Mouse (Mus musculus): ENCODE measurements at regions not wholly inside any gene's neighbourhood (a gene's known extent, or its start where the extent isn't known, plus 50 kb on each side); places are given as distances from the start of the nearest gene placed in this dataset.

DNA sequence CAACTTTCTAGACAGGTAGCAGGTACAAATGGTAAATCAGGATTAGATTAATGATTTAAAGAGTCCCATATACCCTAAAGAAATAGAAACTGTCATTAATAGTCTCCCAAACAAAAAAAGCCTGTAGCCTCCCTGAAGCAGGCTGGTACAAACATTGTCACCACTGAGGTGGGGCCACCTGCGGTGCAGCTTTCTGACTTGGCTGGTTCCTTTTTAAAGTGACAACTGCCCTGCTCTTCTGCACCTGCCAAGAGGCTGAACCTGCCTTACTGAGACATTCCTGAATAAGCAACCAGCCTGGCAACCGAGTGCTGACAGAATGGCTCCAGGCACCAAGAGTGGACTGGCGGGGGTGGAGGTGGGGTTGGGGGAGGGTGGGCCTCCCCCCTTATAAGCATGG, 687.0 kb upstream of the Vrk2 start:
- no peak for DNase-seq (ENCODE audit: low spot score)

DNA sequence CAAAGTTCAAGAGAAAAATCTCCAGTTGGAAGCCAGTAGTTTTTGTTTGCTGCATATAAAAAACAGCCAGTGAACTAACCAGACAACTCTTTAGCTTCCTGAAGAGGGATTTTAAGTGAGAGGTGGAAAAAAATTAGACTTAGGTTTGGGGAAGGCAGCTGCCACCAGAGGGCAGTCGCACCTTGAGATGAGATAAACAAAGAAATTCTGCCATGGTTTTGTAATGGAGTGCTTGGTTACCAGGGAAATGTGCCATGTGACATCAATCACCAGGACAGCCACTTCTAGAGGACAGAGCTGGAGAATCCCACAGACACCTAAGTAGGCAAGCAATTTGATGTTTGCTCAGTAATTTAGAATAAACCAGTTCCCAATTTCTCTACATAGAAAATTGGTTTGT, 670.5 kb upstream of the Vrk2 start:
- DNase-seq (ENCODE audit: low spot score) = peak; percentile 21

DNA sequence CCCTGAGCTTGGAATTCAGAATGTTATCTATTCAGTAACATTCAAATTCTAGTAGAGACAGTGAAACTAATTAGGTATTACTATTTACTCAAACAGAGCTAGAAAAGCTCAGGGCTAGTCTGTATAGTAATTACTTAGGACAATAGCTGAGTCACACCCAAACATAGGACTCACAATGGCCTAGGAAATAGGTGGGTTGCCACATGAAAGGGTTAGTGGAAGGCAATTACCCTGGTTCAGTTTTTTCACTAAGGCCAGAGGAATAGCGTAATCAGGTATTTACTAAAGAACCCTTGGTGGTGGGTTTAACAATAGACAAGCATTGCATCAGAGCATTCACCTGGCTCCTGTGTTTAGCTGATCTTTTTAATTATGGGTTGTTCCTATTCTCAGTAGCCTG, 664.7 kb upstream of the Vrk2 start:
- no peak for DNase-seq (ENCODE audit: low spot score)

DNA sequence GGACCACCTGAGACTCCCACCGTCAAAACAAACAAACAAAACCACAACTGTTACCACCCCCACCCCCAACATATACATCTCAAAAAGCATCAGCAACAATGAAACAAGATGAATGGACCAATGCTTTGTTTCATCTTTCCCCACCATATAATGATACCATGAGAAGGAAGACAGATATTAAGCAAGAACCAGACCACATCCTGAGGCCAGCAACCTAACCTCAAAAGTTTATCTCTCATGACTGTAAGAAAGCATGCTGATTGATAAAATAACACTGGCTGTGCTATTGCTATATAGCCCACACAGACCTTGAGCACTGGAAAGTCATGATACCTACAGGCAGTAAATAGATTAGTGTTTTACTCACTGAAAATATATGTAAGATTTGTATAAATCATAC, 642.1 kb upstream of the Vrk2 start:
- no peak for DNase-seq (ENCODE audit: low spot score)

DNA sequence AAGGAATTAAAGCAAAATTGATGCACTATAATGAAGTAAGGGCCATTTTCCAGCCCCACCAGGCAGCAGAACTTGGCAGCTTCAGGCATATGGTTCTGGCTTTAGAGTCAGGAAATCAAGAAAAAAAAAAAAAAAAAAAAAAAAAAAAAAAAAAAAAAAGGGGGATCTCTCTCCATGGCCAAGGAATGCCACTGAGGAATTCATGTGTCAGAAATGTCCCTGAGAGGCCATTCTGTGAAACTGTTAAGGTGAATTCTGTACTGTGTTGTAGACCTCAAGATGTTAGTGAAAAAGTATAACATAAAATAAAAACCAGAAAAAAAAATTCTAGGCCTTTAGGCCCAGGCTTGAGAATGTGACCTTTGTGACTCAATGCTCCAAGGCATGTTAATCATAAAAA, 632.7 kb upstream of the Vrk2 start:
- DNase-seq (ENCODE audit: low spot score) = no peak

DNA sequence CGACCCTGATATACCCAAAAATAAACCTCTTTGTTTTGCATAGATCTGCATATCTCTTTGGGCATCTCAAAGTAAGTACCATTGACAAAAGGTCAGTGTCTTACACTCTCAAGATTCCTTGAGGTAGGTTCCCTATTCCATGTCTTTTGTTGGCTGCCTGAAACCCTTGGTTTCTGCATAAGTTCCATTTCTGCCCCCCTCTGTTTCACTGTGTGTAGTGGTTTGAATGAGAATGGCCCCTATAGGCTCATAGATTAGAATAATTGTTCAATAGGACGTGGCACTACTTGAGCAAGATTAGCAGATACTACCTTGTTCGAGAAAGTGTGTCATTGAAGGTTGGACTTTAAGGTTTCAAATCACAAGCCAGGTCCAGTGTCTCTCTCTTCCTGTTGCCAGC, 628.6 kb upstream of the Vrk2 start:
- DNase-seq (ENCODE audit: low spot score) = no peak

DNA sequence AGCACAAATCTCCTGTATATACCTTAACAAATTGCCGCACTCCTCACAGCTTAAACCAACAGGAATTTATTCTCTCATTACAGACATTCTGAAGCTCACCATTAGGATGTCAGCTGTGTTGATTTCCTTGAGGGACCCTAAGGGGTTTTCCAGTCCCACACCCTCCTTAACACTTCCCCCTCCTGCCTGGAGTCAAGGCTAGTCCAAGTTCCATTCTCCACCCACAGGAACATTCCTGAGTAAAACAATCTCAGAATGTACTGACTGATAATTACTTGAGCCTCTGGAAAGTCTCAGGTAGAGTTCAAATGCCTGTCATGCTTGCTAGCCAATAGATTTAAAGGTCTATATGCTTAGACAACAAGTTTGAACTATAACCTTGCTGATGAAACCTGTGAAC, 628.2 kb upstream of the Vrk2 start:
- DNase-seq (ENCODE audit: low spot score) = no peak

DNA sequence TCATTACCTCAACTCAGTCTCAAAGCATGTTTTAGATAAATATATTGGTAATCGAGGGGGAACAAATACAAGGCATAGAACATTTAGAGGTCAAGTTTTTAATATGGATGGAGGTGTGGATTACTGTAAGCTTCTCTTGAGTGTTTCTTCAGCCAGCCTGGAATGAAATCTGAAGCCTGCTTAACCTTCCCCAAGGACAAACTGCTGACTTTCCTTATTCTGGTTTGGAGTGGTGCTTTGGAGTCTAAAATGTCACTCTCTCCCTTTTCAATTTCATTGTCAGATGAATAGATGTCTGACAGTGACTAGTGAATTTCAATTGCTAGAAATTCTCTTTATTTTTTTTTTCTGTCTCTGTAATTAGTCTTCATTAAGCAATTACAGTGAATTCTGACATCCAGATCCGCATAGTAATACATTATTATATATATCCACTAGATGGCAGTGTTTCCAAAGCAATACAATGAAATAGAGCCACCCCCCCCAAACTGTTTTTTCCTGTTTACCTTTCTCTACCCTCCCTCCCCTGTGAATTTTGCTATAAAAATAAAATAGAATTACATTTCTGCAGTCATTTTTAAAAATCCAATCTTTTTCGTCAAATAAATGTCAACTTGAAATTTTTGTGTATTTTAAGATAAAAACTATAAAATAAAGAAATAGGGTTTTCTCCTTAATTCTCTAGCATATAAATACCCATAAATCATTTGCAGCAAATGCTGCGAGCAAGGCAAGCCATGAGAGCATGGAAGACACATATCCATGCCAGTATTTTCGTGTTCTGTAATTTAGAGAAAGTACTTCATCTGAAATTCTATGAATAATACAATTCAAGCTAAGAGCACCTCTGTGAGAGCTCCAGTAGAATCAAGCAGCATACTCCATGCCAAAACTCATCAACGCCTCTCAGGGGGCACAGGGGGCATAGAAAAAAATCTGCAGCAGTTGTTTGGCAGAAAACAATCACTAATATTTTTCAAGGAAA, 626.2 kb upstream of the Vrk2 start:
- peak; percentile 12 for DNase-seq (ENCODE audit: low spot score)

DNA sequence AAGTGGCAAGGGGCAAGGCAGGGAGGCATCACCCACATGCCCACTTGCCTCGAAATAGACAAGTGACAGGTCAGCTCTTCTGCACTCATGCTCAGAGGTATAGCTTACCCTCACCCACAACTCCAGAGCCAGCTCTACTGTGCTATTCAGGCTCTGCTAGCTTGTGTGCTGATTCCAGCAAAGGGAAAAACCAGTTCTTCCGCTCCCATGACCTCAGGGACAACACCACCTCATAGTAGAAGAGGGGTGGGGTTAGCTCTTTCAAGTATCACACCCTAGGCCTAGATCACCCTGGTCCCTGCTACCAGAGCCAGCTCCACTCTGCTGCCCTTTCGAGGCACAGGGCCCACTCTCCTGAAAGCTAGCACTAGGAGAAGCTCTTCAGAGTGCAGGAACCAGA, 622.0 kb upstream of the Vrk2 start:
- no peak for DNase-seq (ENCODE audit: low spot score)

DNA sequence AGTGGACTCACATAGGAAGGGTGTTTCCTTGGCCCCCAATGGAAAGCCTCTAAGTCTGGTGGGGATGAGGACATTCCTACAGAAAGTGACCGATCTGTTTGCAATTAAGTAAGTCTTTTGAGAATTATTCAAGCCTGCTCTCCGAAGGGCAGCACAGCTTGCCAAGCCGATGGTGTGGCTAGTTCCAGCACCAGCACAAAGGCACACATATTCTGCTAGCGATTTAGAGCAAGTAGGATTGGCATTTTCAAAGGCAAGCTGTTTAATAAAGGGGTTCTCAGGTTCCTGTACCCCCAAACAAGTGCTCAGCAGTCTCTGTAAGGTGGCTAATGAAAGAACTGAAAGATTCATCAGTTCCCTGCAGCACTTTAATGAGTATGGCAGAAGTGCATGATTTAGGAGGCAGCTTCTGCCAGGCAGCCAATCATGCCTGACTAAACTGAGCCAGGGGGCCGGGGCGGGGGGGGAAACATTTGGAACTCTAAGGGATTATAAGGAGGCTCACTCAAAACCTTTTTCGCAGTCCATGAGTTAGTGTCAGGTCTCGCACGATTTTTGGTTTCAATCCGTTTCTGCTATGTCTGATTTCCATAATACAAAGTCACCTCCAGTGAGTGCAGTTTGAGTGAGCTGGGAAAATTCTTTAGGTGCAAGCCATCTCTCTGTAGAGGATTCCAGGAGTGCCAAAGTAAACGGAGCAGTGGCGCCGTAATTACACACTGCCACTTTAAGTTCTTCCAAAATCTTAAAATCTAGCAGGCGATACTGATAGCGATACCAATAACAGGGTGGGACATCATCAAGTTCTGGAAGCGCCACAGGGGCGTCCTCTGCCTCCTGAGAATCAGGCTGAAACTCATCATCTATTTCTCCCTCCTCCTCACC, 609.8 kb upstream of the Vrk2 start:
- DNase-seq (ENCODE audit: low spot score) = no peak

DNA sequence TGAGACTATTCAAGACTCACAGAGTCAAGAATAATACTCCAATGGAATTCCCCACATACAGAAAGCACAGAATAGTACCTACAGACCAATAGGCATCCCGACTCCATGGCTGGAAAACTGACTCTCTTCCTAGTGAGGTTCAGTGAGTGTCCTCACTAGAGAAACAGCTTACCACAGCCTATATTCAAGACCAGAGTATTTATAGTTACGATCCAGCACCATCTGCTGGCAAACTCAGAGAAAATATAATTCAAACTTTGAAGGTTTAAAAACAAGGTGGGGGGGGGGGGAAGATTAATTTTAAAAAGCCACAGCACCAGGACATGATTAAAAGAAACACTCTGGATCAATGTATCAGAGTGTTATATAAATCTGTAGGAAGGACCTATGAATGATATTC, 590.2 kb upstream of the Vrk2 start:
- DNase-seq (ENCODE audit: low spot score) = no peak

DNA sequence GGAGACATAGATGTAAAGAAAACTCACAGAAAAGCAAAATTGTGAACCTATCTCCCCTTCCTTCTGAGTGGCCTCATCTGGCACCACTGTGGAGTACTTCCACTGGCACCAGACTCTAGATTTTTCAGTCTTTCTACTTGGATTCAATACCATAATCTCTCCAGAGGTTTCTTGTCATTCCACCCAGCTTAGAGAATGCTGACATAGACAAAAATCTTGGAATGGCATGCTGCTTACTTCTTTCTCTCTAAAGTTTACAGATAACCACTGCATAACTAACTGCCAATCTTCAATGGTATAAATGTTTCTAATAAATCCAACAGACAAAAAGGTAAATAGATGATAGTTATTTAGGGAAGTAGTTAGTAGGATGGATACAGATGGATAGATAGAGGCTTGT, 589.6 kb upstream of the Vrk2 start:
- no peak for DNase-seq (ENCODE audit: low spot score)

DNA sequence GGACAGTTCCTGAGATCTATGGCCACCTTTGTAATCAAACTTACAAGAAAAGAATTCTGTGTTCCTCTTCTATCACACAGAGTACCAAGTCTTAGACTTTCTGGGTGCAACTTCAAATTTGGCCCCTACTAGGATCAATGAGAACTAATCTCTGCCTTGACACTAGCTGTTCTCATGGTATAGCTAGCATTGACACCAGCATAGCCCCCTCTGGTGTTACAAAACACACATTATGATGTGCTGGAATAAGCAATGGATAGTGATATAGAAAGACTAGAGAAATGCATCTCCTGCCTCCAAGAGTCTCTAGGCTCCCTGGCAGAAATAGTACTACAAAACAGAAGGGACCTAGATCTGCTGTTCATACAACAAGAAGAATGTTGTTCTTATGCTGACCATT, 566.6 kb upstream of the Vrk2 start:
- DNase-seq (ENCODE audit: low spot score) = no peak
